In the genomic region with DNA sequence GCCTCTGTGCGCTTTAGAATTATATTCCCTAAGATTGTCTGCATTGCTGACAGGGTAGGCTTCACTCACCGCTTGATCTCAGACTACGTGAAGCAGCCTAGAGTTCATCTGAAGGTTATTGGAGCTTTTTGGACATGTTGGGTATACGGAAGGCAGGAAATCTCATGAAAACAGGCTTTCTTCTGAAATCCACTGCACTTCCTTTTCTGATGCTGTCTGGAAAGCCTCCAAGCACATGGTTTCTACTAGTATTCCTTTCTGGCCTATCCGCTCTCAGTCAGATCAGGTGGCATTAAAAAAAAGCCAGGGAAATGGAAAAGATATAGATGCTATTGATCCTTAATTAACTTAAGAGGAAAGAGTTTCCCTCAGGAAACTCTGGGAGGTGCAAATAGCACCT, we compare ENCODE assay signal across 8 mouse cellular contexts.
DNase-seq lines count a peak whose midpoint lies in the region; ATAC-seq lines count a peak whose summit lies in the region.

No protein-coding gene starts in this region.

- no peaks in the 10 kb centered on the region for H3K27me3 ChIP-seq in heart, embryonic 14.5 days (ENCODE audit: control insufficient read depth, insufficient read depth, low read length)
- H3K27me3 ChIP-seq in hindbrain, embryonic 13.5 days: no peaks in the 10 kb centered on the region
- H3K27me3 ChIP-seq in midbrain, embryonic 11.5 days (ENCODE audit: control insufficient read depth, insufficient read depth, low read length): no peaks in the 10 kb centered on the region

- 55% methylated on average over 5 of the region's 5 CpGs for WGBS in heart, embryonic 14.5 days
- 81% methylated on average over 5 of the region's 5 CpGs for WGBS in hindbrain, embryonic 13.5 days
- 87% methylated on average over 5 of the region's 5 CpGs for WGBS in midbrain, embryonic 11.5 days

- no peak for ATAC-seq in heart, embryonic 14.5 days (ENCODE audit: insufficient number of reproducible peaks, insufficient read depth, low FRiP score, low read depth)
- no peak for ATAC-seq in hindbrain, embryonic 13.5 days (ENCODE audit: low FRiP score)
- no peak for ATAC-seq in midbrain, embryonic 11.5 days (ENCODE audit: low FRiP score)

- H3K4me3 ChIP-seq in heart, embryonic 14.5 days (ENCODE audit: control insufficient read depth in 1 of 2, insufficient read depth in 1 of 2, low read depth in 1 of 2, low read length in 2 of 2): peak overlapping the region; percentile 16 to 61; a peak in 2 of 4 replicates
- no peak overlapping the region for H3K4me3 ChIP-seq in hindbrain, embryonic 13.5 days
- H3K4me3 ChIP-seq in midbrain, embryonic 11.5 days (ENCODE audit: low read depth, low read length): no peak overlapping the region

- H3K9ac ChIP-seq in heart, embryonic 14.5 days (ENCODE audit: low read length): no peak overlapping the region
- H3K9ac ChIP-seq in hindbrain, embryonic 13.5 days: no peak overlapping the region
- H3K9ac ChIP-seq in midbrain, embryonic 11.5 days (ENCODE audit: low read length): no peak overlapping the region

- peak overlapping the region; percentile 97 for H3K4me2 ChIP-seq in heart, embryonic 14.5 days (ENCODE audit: low read length)
- H3K4me2 ChIP-seq in hindbrain, embryonic 13.5 days: peak overlapping the region; percentile 66; the same call in 1 of the 2 replicates
- peak overlapping the region; percentile 73 for H3K4me2 ChIP-seq in midbrain, embryonic 11.5 days

- H3K4me1 ChIP-seq in heart, embryonic 14.5 days (ENCODE audit: control insufficient read depth in 2 of 2, insufficient read depth in 2 of 2, low read length in 2 of 2): peaks cover 0 to 3% of the 10 kb centered on the region in 2 experiments; a peak in 1 of 4 replicates
- H3K4me1 ChIP-seq in hindbrain, embryonic 13.5 days (replicated peaks): peaks cover 14% of the 10 kb centered on the region
- H3K4me1 ChIP-seq in midbrain, embryonic 11.5 days (ENCODE audit: control insufficient read depth, insufficient read depth, low read length): peaks cover 12% of the 10 kb centered on the region

- intact Hi-C loops in heart, postnatal 36 days (cut with DNase I): no loop called here

- peak overlapping the region; percentile 34 to 36; a peak in 3 of 4 replicates for H3K27ac ChIP-seq in heart, embryonic 14.5 days (replicated peaks in 1 of 2; ENCODE audit: control insufficient read depth in 1 of 2, insufficient read depth in 1 of 2, low read depth in 2 of 2, low read length in 2 of 2)
- H3K27ac ChIP-seq in hindbrain, embryonic 13.5 days: no peak overlapping the region
- no peak overlapping the region for H3K27ac ChIP-seq in midbrain, embryonic 11.5 days (ENCODE audit: low read depth, low read length)

- no peak for DNase-seq in heart, postnatal 36 days
- DNase-seq in 416B (ENCODE audit: low read depth): peak; percentile 71
- no peak for DNase-seq in midbrain, embryonic 11.5 days (ENCODE audit: low spot score, missing footprints)
- no peak for DNase-seq in spleen, postnatal 10 days (ENCODE audit: low spot score in 2 of 2)
- no peak for DNase-seq in cerebellum, postnatal 4 days (ENCODE audit: low spot score in 2 of 2)
- DNase-seq in embryo, embryonic 11 days: no peak

- no peaks in the 10 kb centered on the region for H3K9me3 ChIP-seq in heart, embryonic 14.5 days (ENCODE audit: control insufficient read depth, low read length)
- no peaks in the 10 kb centered on the region for H3K9me3 ChIP-seq in hindbrain, embryonic 13.5 days
- H3K9me3 ChIP-seq in midbrain, embryonic 11.5 days (ENCODE audit: control insufficient read depth, low read length): no peaks in the 10 kb centered on the region

- no peaks in the 10 kb centered on the region for H3K36me3 ChIP-seq in heart, embryonic 14.5 days (ENCODE audit: control insufficient read depth, insufficient read depth, low read length)
- no peaks in the 10 kb centered on the region for H3K36me3 ChIP-seq in hindbrain, embryonic 13.5 days
- no peaks in the 10 kb centered on the region for H3K36me3 ChIP-seq in midbrain, embryonic 11.5 days (ENCODE audit: control insufficient read depth, insufficient read depth, low read length)

Comparison
In these comparisons a context has a peak if more than half of its experiments do, and no peak if none do; other contexts are left out.
1. H3K27ac ChIP-seq: peak in heart, embryonic 14.5 days (2 of 2); none in hindbrain, embryonic 13.5 days (single experiment) and midbrain, embryonic 11.5 days (single experiment).
2. H3K4me3 ChIP-seq: peak in heart, embryonic 14.5 days (2 of 2); none in hindbrain, embryonic 13.5 days (single experiment) and midbrain, embryonic 11.5 days (single experiment).
3. Peak in every context shown above with its lines, with median percentiles within 50 percentile points of each other: H3K4me2 ChIP-seq.